Mouse (Mus musculus) small intestine, adult 2 months (tissue): ENCODE measurements at regions not wholly inside any gene's neighbourhood (a gene's known extent, or its start where the extent isn't known, plus 50 kb on each side); places are given as distances from the start of the nearest gene placed in this dataset.
"Not testable (repeated sequence)": the region's sequence is repeated elsewhere in the genome, so short reads cannot be mapped to it uniquely, and the experiment has no call there.

Experiments used
- H3K27ac ChIP-seq: fragments of 200-500 bp; 2 replicates; pipeline ENCODE4 v1.5.1; 2012; ENCODE audit warnings: low read depth, low read length, control low read depth, inconsistent platforms; ENCODE audit not compliant: insufficient read depth
- H3K27me3 ChIP-seq: fragments of 200-500 bp; 2 replicates; pipeline ENCODE4 v1.6.1; 2012; ENCODE audit warnings: mild to moderate bottlenecking, moderate library complexity, low read length, inconsistent platforms; ENCODE audit not compliant: control insufficient read depth, insufficient read depth
- H3K36me3 ChIP-seq: fragments of 200-500 bp; 2 replicates; pipeline ENCODE4 v1.6.1; 2012; ENCODE audit warnings: mild to moderate bottlenecking, low read length, control low read depth, inconsistent platforms; ENCODE audit not compliant: control insufficient read depth, insufficient read depth
- H3K4me1 ChIP-seq: fragments of 200-500 bp; 2 replicates; pipeline ENCODE4 v1.6.1; 2012; ENCODE audit warnings: low read length, inconsistent platforms, mixed read lengths; ENCODE audit not compliant: control insufficient read depth, insufficient read depth, insufficient read length
- H3K4me3 ChIP-seq: fragments of 200-500 bp; 2 replicates; pipeline ENCODE4 v1.5.1; 2012; ENCODE audit warnings: low read depth, mild to moderate bottlenecking, control low read depth, inconsistent platforms, low read length, moderate library complexity
- CTCF ChIP-seq: fragments of 200-500 bp; IDR thresholded peaks from 2 replicates; pipeline ENCODE4 v1.5.1; 2012; ENCODE audit warnings: low read depth, mild to moderate bottlenecking, control low read depth, inconsistent platforms, low read length, moderate library complexity, mixed read lengths; ENCODE audit not compliant: insufficient replicate concordance, insufficient read length; ENCODE audit errors: extremely low read depth
- POLR2A ChIP-seq: fragments of 200-500 bp; IDR thresholded peaks from 2 replicates; pipeline ENCODE4 v1.6.1; 2012; ENCODE audit warnings: low read depth, mild to moderate bottlenecking, control low read depth, inconsistent platforms, low read length, moderate library complexity
- WGBS: fragments of 180-500 bp; shearing (Covaris S2); methylation state at CpG from one replicate; pipeline ENCODE4 v1.1.7; 2018; 5-methylcytosine and 5-hydroxymethylcytosine counted together

GRCm38 (mm10) chr16:12703818-12704590, 405.5 kb upstream of the Ercc4 start:
- H3K4me3 ChIP-seq: no peak overlapping the region
- no peaks in the 10 kb centered on the region for H3K4me1 ChIP-seq
- TF ChIP-seq POLR2A: no peak
- no peak for TF ChIP-seq CTCF
- no peak overlapping the region for H3K27ac ChIP-seq
- WGBS: 79% methylated on average over 9 of the region's 9 CpGs
- no peaks in the 10 kb centered on the region for H3K36me3 ChIP-seq
- no peaks in the 10 kb centered on the region for H3K27me3 ChIP-seq

GRCm38 (mm10) chr16:12706907-12707306, 402.6 kb upstream of the Ercc4 start:
- no peak overlapping the region for H3K27ac ChIP-seq

GRCm38 (mm10) chr16:12721368-12721767, 388.1 kb upstream of the Ercc4 start:
- WGBS: 67% methylated on average over 7 of the region's 7 CpGs

More at GRCm38 (mm10) chr16:12706907-12707306, 402.6 kb upstream of the Ercc4 start:
- Histone ChIP-seq H3K27me3 (no peaks in the 10 kb centered on the region), H3K36me3 (no peaks in the 10 kb centered on the region), H3K4me1 (no peaks in the 10 kb centered on the region), H3K4me3 (no peak overlapping the region)
- TF ChIP-seq CTCF (no peak), POLR2A (no peak)

GRCm38 (mm10) chr16:12726043-12726442, 383.4 kb upstream of the Ercc4 start:
- Histone ChIP-seq H3K4me1 (no peaks in the 10 kb centered on the region), H3K27me3 (no peaks in the 10 kb centered on the region), H3K4me3 (no peak overlapping the region), H3K36me3 (no peaks in the 10 kb centered on the region), H3K27ac (no peak overlapping the region)
- TF ChIP-seq POLR2A: no peak
- no peak for TF ChIP-seq CTCF

More at GRCm38 (mm10) chr16:12721368-12721767, 388.1 kb upstream of the Ercc4 start:
- not testable (repeated sequence) for H3K4me3 ChIP-seq, H3K27me3 ChIP-seq, H3K27ac ChIP-seq, H3K36me3 ChIP-seq, H3K4me1 ChIP-seq

GRCm38 (mm10) chr16:12730167-12730730, 379.2 kb upstream of the Ercc4 start:
- not testable (repeated sequence) for H3K36me3 ChIP-seq, H3K27ac ChIP-seq, H3K4me3 ChIP-seq, H3K27me3 ChIP-seq, H3K4me1 ChIP-seq
- WGBS: 89% methylated on average over 2 of the region's 2 CpGs

- Histone ChIP-seq H3K4me1 (no peaks in the 10 kb centered on the region), H3K27me3 (no peaks in the 10 kb centered on the region), H3K36me3 (no peaks in the 10 kb centered on the region), H3K4me3 (no peak overlapping the region), H3K27ac (no peak overlapping the region)
- 71% methylated on average over 2 of the region's 2 CpGs for WGBS
- TF ChIP-seq POLR2A (no peak), CTCF (no peak)
Observed at GRCm38 (mm10) chr16:12731588-12731987, 377.9 kb upstream of the Ercc4 start.

- no peak overlapping the region for H3K4me3 ChIP-seq
- no peaks in the 10 kb centered on the region for H3K4me1 ChIP-seq
- no peaks in the 10 kb centered on the region for H3K27me3 ChIP-seq
- no peak overlapping the region for H3K27ac ChIP-seq
- TF ChIP-seq POLR2A (no peak), CTCF (no peak)
- H3K36me3 ChIP-seq: no peaks in the 10 kb centered on the region
Observed at GRCm38 (mm10) chr16:12742472-12742871, 367.0 kb upstream of the Ercc4 start.
